Mouse (Mus musculus) midbrain, embryonic 12.5 days (tissue): ENCODE measurements around the gene Slc41a2. TPM values are rescaled to one million over a fixed set of nuclear protein-coding genes. Genes with fewer than 3 reads are reported as not detected.

ENCODE experiments used
- ATAC-seq: fragments of 200-750 bp; cut with Nextera tagmentation; 2 replicates; pipeline ENCODE4 v1.8.0; 2017; ENCODE audit warnings: low read depth, moderate TSS enrichment, moderate library complexity; ENCODE audit not compliant: low FRiP score
- H3K27ac ChIP-seq: fragments of 300-500 bp; sonication (generic); replicated peaks from 2 replicates; pipeline ENCODE4 v1.5.1; 2016; ENCODE audit warnings: mild to moderate bottlenecking
- H3K27me3 ChIP-seq: fragments of 300-500 bp; sonication (generic); 2 replicates; pipeline ENCODE4 v1.6.1; 2016; ENCODE audit warnings: mild to moderate bottlenecking
- H3K36me3 ChIP-seq: fragments of 300-500 bp; sonication (generic); 2 replicates; pipeline ENCODE4 v1.6.1; 2016
- H3K4me1 ChIP-seq: fragments of 300-500 bp; sonication (generic); 2 replicates; pipeline ENCODE4 v1.6.1; 2016
- H3K4me2 ChIP-seq: fragments of 300-500 bp; sonication (generic); replicated peaks from 2 replicates; pipeline ENCODE4 v1.6.1; 2016; ENCODE audit warnings: mild to moderate bottlenecking, moderate library complexity
- H3K4me3 ChIP-seq: fragments of 300-500 bp; sonication (generic); 2 replicates; pipeline ENCODE4 v1.5.1; 2016; ENCODE audit warnings: mild to moderate bottlenecking
- H3K9ac ChIP-seq: fragments of 300-500 bp; sonication (generic); replicated peaks from 2 replicates; pipeline ENCODE4 v1.6.1; 2016; ENCODE audit warnings: mild to moderate bottlenecking, moderate library complexity
- H3K9me3 ChIP-seq: fragments of 300-500 bp; sonication (generic); 2 replicates; pipeline ENCODE4 v1.6.1; 2016; ENCODE audit warnings: mild to moderate bottlenecking
- WGBS: fragments of 180-500 bp; shearing (Covaris S2); methylation state at CpG from one replicate; pipeline ENCODE4 v1.1.7; 2016; 5-methylcytosine and 5-hydroxymethylcytosine counted together
- polyA plus RNA-seq: library from polyadenylated mRNA; unstranded; fragments of >200 nt; fragmentation: Nextera tagmentation; extraction: Ambion mirVana; gene quantifications from 2 replicates; pipeline ENCODE4 v1.2.1, GENCODE M21; 2016

The Slc41a2 gene
- polyA plus RNA-seq, 1 experiment from 2014 or later = 2.3 TPM

GRCm38 (mm10) chr10:83293352-83293751 lies 44.3 kb downstream of the Slc41a2 start:
- Histone ChIP-seq H3K9ac (no peak overlapping the region), H3K27ac (no peak overlapping the region), H3K36me3 (no peaks in the 10 kb centered on the region), H3K27me3 (no peaks in the 10 kb centered on the region; the same call in 1 of the 2 replicates), H3K4me3 (no peak overlapping the region), H3K4me1 (no peaks in the 10 kb centered on the region), H3K4me2 (no peak overlapping the region), H3K9me3 (no peaks in the 10 kb centered on the region)
- 70% methylated on average over 9 of the region's 9 CpGs for WGBS
- no peak for ATAC-seq

GRCm38 (mm10) chr10:83291731-83292130 lies 46.0 kb downstream of the Slc41a2 start:
- no peaks in the 10 kb centered on the region; the same call in 1 of the 2 replicates for H3K27me3 ChIP-seq
- H3K4me2 ChIP-seq = no peak overlapping the region
- no peak overlapping the region for H3K4me3 ChIP-seq
- H3K27ac ChIP-seq = no peak overlapping the region
- WGBS = 92% methylated on average over 11 of the region's 11 CpGs
- no peak for ATAC-seq
- H3K4me1 ChIP-seq = no peaks in the 10 kb centered on the region
- no peak overlapping the region for H3K9ac ChIP-seq
- H3K9me3 ChIP-seq = no peaks in the 10 kb centered on the region
- no peaks in the 10 kb centered on the region for H3K36me3 ChIP-seq

- WGBS = 83% methylated on average over 6 of the region's 6 CpGs
Observed at GRCm38 (mm10) chr10:83287828-83288227, 49.9 kb downstream of the Slc41a2 start.

GRCm38 (mm10) chr10:83286399-83286798 lies 51.3 kb downstream of the Slc41a2 start:
- H3K9ac ChIP-seq = no peak overlapping the region
- peak overlapping the region; percentile 31; the same call in 1 of the 2 replicates for H3K27ac ChIP-seq
- no peaks in the 10 kb centered on the region for H3K36me3 ChIP-seq
- no peak overlapping the region for H3K4me3 ChIP-seq
- 56% methylated on average over 7 of the region's 7 CpGs for WGBS
- no peak for ATAC-seq
- peak overlapping the region; percentile 24 for H3K4me2 ChIP-seq
- H3K27me3 ChIP-seq = no peaks in the 10 kb centered on the region
- H3K9me3 ChIP-seq = no peaks in the 10 kb centered on the region
- 0 out of 2 replicates have a peak, but pooled peaks cover 2% of the 10 kb centered on the region for H3K4me1 ChIP-seq

More at GRCm38 (mm10) chr10:83287828-83288227, 49.9 kb downstream of the Slc41a2 start:
- Histone ChIP-seq H3K4me3 (no peak overlapping the region), H3K36me3 (no peaks in the 10 kb centered on the region), H3K4me2 (no peak overlapping the region), H3K27me3 (no peaks in the 10 kb centered on the region), H3K4me1 (0 out of 2 replicates have a peak, but pooled peaks cover 2% of the 10 kb centered on the region), H3K9ac (no peak overlapping the region), H3K9me3 (no peaks in the 10 kb centered on the region), H3K27ac (no peak overlapping the region)
- no peak for ATAC-seq

GRCm38 (mm10) chr10:83285724-83286256 lies 51.9 kb downstream of the Slc41a2 start:
- Histone ChIP-seq H3K27ac (peak overlapping the region; percentile 31; the same call in 1 of the 2 replicates), H3K9ac (no peak overlapping the region), H3K36me3 (no peaks in the 10 kb centered on the region)

GRCm38 (mm10) chr10:83284916-83285315 lies 52.8 kb downstream of the Slc41a2 start:
- Histone ChIP-seq H3K36me3 (no peaks in the 10 kb centered on the region), H3K27me3 (no peaks in the 10 kb centered on the region), H3K9me3 (no peaks in the 10 kb centered on the region), H3K9ac (no peak overlapping the region), H3K4me2 (no peak overlapping the region), H3K27ac (no peak overlapping the region), H3K4me3 (no peak overlapping the region), H3K4me1 (0 out of 2 replicates have a peak, but pooled peaks cover 2% of the 10 kb centered on the region)
- 90% methylated on average over 4 of the region's 4 CpGs for WGBS
- no peak for ATAC-seq

More at GRCm38 (mm10) chr10:83285724-83286256, 51.9 kb downstream of the Slc41a2 start:
- Histone ChIP-seq H3K9me3 (no peaks in the 10 kb centered on the region), H3K27me3 (no peaks in the 10 kb centered on the region), H3K4me3 (no peak overlapping the region), H3K4me2 (peak overlapping the region; percentile 24), H3K4me1 (0 out of 2 replicates have a peak, but pooled peaks cover 2% of the 10 kb centered on the region)
- WGBS = 54% methylated on average over 7 of the region's 7 CpGs
- ATAC-seq = no peak

GRCm38 (mm10) chr10:83266731-83267130 lies 71.0 kb downstream of the Slc41a2 start:
- ATAC-seq = peak; percentile 56; the same call in 1 of the 2 replicates
- Histone ChIP-seq H3K9me3 (no peaks in the 10 kb centered on the region), H3K36me3 (no peaks in the 10 kb centered on the region), H3K27ac (no peak overlapping the region), H3K9ac (no peak overlapping the region), H3K4me2 (no peak overlapping the region), H3K4me3 (no peak overlapping the region), H3K4me1 (peaks cover 9% of the 10 kb centered on the region), H3K27me3 (peaks cover 10% of the 10 kb centered on the region)
- 39% methylated on average over 13 of the region's 13 CpGs for whole genome bisulfite sequencing

- Histone ChIP-seq H3K9me3 (no peaks in the 10 kb centered on the region), H3K4me1 (peaks cover 9% of the 10 kb centered on the region), H3K4me3 (no peak overlapping the region), H3K9ac (no peak overlapping the region), H3K27me3 (peaks cover 10% of the 10 kb centered on the region), H3K36me3 (no peaks in the 10 kb centered on the region), H3K4me2 (no peak overlapping the region), H3K27ac (no peak overlapping the region)
- WGBS = 83% methylated on average over 5 of the region's 5 CpGs
- no peak for ATAC-seq
Observed at GRCm38 (mm10) chr10:83266241-83266640, 71.4 kb downstream of the Slc41a2 start.

GRCm38 (mm10) chr10:83264680-83265079 lies 73.0 kb downstream of the Slc41a2 start:
- Histone ChIP-seq H3K9ac (no peak overlapping the region), H3K4me2 (no peak overlapping the region), H3K27me3 (peaks cover 10% of the 10 kb centered on the region), H3K4me1 (peaks cover 9% of the 10 kb centered on the region), H3K4me3 (no peak overlapping the region), H3K36me3 (no peaks in the 10 kb centered on the region), H3K27ac (no peak overlapping the region), H3K9me3 (no peaks in the 10 kb centered on the region)
- 66% methylated on average over 8 of the region's 8 CpGs for WGBS
- no peak for ATAC-seq

GRCm38 (mm10) chr10:83264056-83264455 lies 73.6 kb downstream of the Slc41a2 start:
- H3K27ac ChIP-seq = no peak overlapping the region
- WGBS = 53% methylated on average over 2 of the region's 2 CpGs

GRCm38 (mm10) chr10:83261264-83261663 lies 76.4 kb downstream of the Slc41a2 start:
- Histone ChIP-seq H3K9me3 (no peaks in the 10 kb centered on the region), H3K4me3 (no peak overlapping the region)
- WGBS = 62% methylated on average over 4 of the region's 4 CpGs

More at GRCm38 (mm10) chr10:83264056-83264455, 73.6 kb downstream of the Slc41a2 start:
- H3K4me3 ChIP-seq = no peak overlapping the region
- no peak for ATAC-seq
- H3K4me1 ChIP-seq = peaks cover 9% of the 10 kb centered on the region
- no peaks in the 10 kb centered on the region for H3K9me3 ChIP-seq
- no peak overlapping the region for H3K9ac ChIP-seq
- no peaks in the 10 kb centered on the region for H3K36me3 ChIP-seq
- peaks cover 10% of the 10 kb centered on the region for H3K27me3 ChIP-seq
- H3K4me2 ChIP-seq = no peak overlapping the region

GRCm38 (mm10) chr10:83251377-83251776 lies 86.3 kb downstream of the Slc41a2 start:
- 70% methylated on average over 8 of the region's 8 CpGs for WGBS
- peaks cover 6% of the 10 kb centered on the region; the same call in 1 of the 2 replicates for H3K27me3 ChIP-seq

More at GRCm38 (mm10) chr10:83261264-83261663, 76.4 kb downstream of the Slc41a2 start:
- Histone ChIP-seq H3K27me3 (peaks cover 10% of the 10 kb centered on the region), H3K9ac (no peak overlapping the region), H3K4me1 (peaks cover 5% of the 10 kb centered on the region; the same call in 1 of the 2 replicates), H3K27ac (no peak overlapping the region), H3K4me2 (no peak overlapping the region), H3K36me3 (no peaks in the 10 kb centered on the region)
- ATAC-seq = no peak

More at GRCm38 (mm10) chr10:83251377-83251776, 86.3 kb downstream of the Slc41a2 start:
- no peak overlapping the region for H3K27ac ChIP-seq
- no peak overlapping the region for H3K4me2 ChIP-seq
- no peak overlapping the region for H3K9ac ChIP-seq
- no peak for ATAC-seq
- H3K4me3 ChIP-seq = no peak overlapping the region
- no peaks in the 10 kb centered on the region for H3K4me1 ChIP-seq
- no peaks in the 10 kb centered on the region for H3K36me3 ChIP-seq
- H3K9me3 ChIP-seq = no peaks in the 10 kb centered on the region
